In the genomic region with DNA sequence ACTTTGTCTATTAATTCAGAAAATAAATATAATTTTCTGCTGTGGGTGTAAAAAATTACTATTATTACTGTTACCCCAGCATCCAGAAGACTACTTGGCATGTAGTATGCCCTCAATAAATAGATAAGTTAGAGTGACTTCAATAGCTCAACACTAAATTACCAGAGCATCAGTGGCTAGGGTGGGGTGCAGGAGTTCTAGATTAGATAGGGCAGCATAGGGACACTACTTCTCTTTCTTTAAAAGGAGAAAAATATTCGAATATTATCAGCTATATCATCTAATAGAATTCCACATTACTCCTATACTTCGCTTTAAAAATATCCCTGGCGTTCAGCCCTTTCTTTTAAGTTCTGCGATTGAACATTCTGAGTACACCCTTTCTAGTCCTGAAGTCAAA, we compare ENCODE assay signal across 7 mouse cellular contexts. TPM values are rescaled to one million over a fixed set of nuclear protein-coding genes. Genes with fewer than 3 reads are reported as not detected.
DNase-seq lines count a peak whose midpoint lies in the region; ATAC-seq and TF ChIP-seq lines count a peak whose summit lies in the region.

No protein-coding gene starts in this region.

- TF ChIP-seq CTCF in testis, adult 2 months (IDR thresholded peaks at IDR 0.05; ENCODE audit: control insufficient read depth, insufficient read depth, insufficient replicate concordance, low read depth, low read length): no peak
- no peak for TF ChIP-seq CTCF in stomach, postnatal 0 days (IDR thresholded peaks at IDR 0.05; ENCODE audit: low read depth)

- TF ChIP-seq POLR2A in testis, adult 2 months (IDR thresholded peaks at IDR 0.05; ENCODE audit: control insufficient read depth, low read depth, low read length): no peak

- ATAC-seq in forebrain, embryonic 13.5 days: 0 out of 2 replicates have a peak, but pooled peaks have one; percentile 0
- peak; percentile 48 for ATAC-seq in liver, embryonic 12.5 days
- no peak for ATAC-seq in stomach, postnatal 0 days (ENCODE audit: low FRiP score, low TSS enrichment)
- ATAC-seq in frontal cortex, adult (ENCODE audit: low TSS enrichment): no peak

- peak overlapping the region; percentile 86 for H3K27ac ChIP-seq in testis, adult 2 months (ENCODE audit: control insufficient read depth, insufficient read depth, low read depth, low read length)
- H3K27ac ChIP-seq in forebrain, embryonic 13.5 days: peak overlapping the region; percentile 68; the same call in 1 of the 2 replicates
- peak overlapping the region; percentile 96 for H3K27ac ChIP-seq in liver, embryonic 12.5 days
- H3K27ac ChIP-seq in stomach, postnatal 0 days (replicated peaks): peak overlapping the region; percentile 79

- no peaks in the 10 kb centered on the region for H3K36me3 ChIP-seq in testis, adult 2 months (ENCODE audit: control insufficient read depth, insufficient read depth, low read length)
- H3K36me3 ChIP-seq in forebrain, embryonic 13.5 days (ENCODE audit: poor library complexity, severe bottlenecking): no peaks in the 10 kb centered on the region
- H3K36me3 ChIP-seq in liver, embryonic 12.5 days: peaks cover 3% of the 10 kb centered on the region
- no peaks in the 10 kb centered on the region for H3K36me3 ChIP-seq in stomach, postnatal 0 days (ENCODE audit: control insufficient read depth, insufficient read depth, low read length)

- peak overlapping the region; percentile 78; the same call in 1 of the 2 replicates for H3K9ac ChIP-seq in forebrain, embryonic 13.5 days
- peak overlapping the region; percentile 92 for H3K9ac ChIP-seq in liver, embryonic 12.5 days
- peak overlapping the region; percentile 58 for H3K9ac ChIP-seq in stomach, postnatal 0 days (ENCODE audit: low read length)

- H3K4me1 ChIP-seq in testis, adult 2 months (ENCODE audit: control insufficient read depth, insufficient read depth, low read length): peaks cover 12% of the 10 kb centered on the region
- peaks cover 8% of the 10 kb centered on the region for H3K4me1 ChIP-seq in forebrain, embryonic 13.5 days
- H3K4me1 ChIP-seq in liver, embryonic 12.5 days: peaks cover 31% of the 10 kb centered on the region
- H3K4me1 ChIP-seq in stomach, postnatal 0 days (replicated peaks; ENCODE audit: control insufficient read depth, insufficient read depth): no peaks in the 10 kb centered on the region; the same call in 1 of the 2 replicates

- no peak for DNase-seq in testis, postnatal 14 days (ENCODE audit: low spot score)
- no peak for DNase-seq in stomach, postnatal 0 days (ENCODE audit: low spot score)
- DNase-seq in urinary bladder, postnatal 36 days (ENCODE audit: low spot score in 2 of 2): no peak

- H3K27me3 ChIP-seq in testis, adult 2 months (ENCODE audit: control insufficient read depth, insufficient read depth, low read length): no peaks in the 10 kb centered on the region
- H3K27me3 ChIP-seq in forebrain, embryonic 13.5 days: no peaks in the 10 kb centered on the region
- H3K27me3 ChIP-seq in liver, embryonic 12.5 days (replicated peaks): no peaks in the 10 kb centered on the region
- no peaks in the 10 kb centered on the region for H3K27me3 ChIP-seq in stomach, postnatal 0 days (ENCODE audit: control insufficient read depth, insufficient read depth, low read length)

- H3K9me3 ChIP-seq in forebrain, embryonic 13.5 days (replicated peaks): no peaks in the 10 kb centered on the region
- H3K9me3 ChIP-seq in liver, embryonic 12.5 days (replicated peaks): no peaks in the 10 kb centered on the region
- H3K9me3 ChIP-seq in stomach, postnatal 0 days (ENCODE audit: control insufficient read depth, low read length): no peaks in the 10 kb centered on the region

- peak overlapping the region; percentile 68 for H3K4me2 ChIP-seq in forebrain, embryonic 13.5 days
- H3K4me2 ChIP-seq in liver, embryonic 12.5 days: peak overlapping the region; percentile 88
- H3K4me2 ChIP-seq in stomach, postnatal 0 days (replicated peaks; ENCODE audit: low read depth): peak overlapping the region; percentile 79

- no peak for TF ChIP-seq EP300 in stomach, postnatal 0 days (optimal IDR thresholded peaks at IDR 0.05)

- 42% methylated on average over 4 of the region's 4 CpGs for WGBS in forebrain, embryonic 13.5 days
- 20% methylated on average over 4 of the region's 4 CpGs for WGBS in liver, embryonic 12.5 days (ENCODE audit: insufficient replicate concordance)
- WGBS in stomach, postnatal 0 days: 17% methylated on average over 4 of the region's 4 CpGs

- peak overlapping the region; percentile 90 for H3K4me3 ChIP-seq in testis, adult 2 months (ENCODE audit: control insufficient read depth, low read depth, low read length)
- H3K4me3 ChIP-seq in forebrain, embryonic 13.5 days: peak overlapping the region; percentile 81
- H3K4me3 ChIP-seq in liver, embryonic 12.5 days: peak overlapping the region; percentile 86
- H3K4me3 ChIP-seq in stomach, postnatal 0 days (ENCODE audit: low read depth, low read length): peak overlapping the region; percentile 71

RNA-seq across cellular contexts. Expression of a gene that starts 0.5 kb away (rescaled TPM):
- polyA plus RNA-seq in testis, adult 2 months (2012; rRNA removed): 15.3 and 18.8 TPM in 2 replicates
- polyA plus RNA-seq in forebrain, embryonic 13.5 days (2015; fragmentation: Nextera tagmentation; extraction: Ambion mirVana): 51.7 and 56.0 TPM in 2 replicates
- polyA plus RNA-seq in liver, embryonic 12.5 days (2016; fragmentation: Nextera tagmentation; extraction: Ambion mirVana): 59.4 and 61.7 TPM in 2 replicates
- polyA plus RNA-seq in stomach, postnatal 0 days (2015; fragmentation: Nextera tagmentation; extraction: Ambion mirVana): 24.0 TPM in 2 replicates

RNA-seq across cellular contexts. Expression of a gene that starts 0.5 kb away (rescaled TPM):
- 2.7 and 4.1 TPM in 2 replicates for polyA plus RNA-seq in testis, adult 2 months (2012; rRNA removed)
- 6.1 and 7.6 TPM in 2 replicates for polyA plus RNA-seq in forebrain, embryonic 13.5 days (2015; fragmentation: Nextera tagmentation; extraction: Ambion mirVana)
- 5.4 and 6.1 TPM in 2 replicates for polyA plus RNA-seq in liver, embryonic 12.5 days (2016; fragmentation: Nextera tagmentation; extraction: Ambion mirVana)
- polyA plus RNA-seq in stomach, postnatal 0 days (2015; fragmentation: Nextera tagmentation; extraction: Ambion mirVana): 5.9 and 6.3 TPM in 2 replicates

RNA-seq across cellular contexts. Expression of a gene that starts 32.4 kb away (rescaled TPM):
- polyA plus RNA-seq in testis, adult 2 months (2012; rRNA removed): 0.75 and 0.84 TPM in 2 replicates
- polyA plus RNA-seq in forebrain, embryonic 13.5 days (2015; fragmentation: Nextera tagmentation; extraction: Ambion mirVana): 0.31 and 0.42 TPM in 2 replicates
- polyA plus RNA-seq in liver, embryonic 12.5 days (2016; fragmentation: Nextera tagmentation; extraction: Ambion mirVana): 30.0 and 33.1 TPM in 2 replicates
- polyA plus RNA-seq in stomach, postnatal 0 days (2015; fragmentation: Nextera tagmentation; extraction: Ambion mirVana): 1.2 TPM in 2 replicates

Comparison
In these comparisons a context has a peak if more than half of its experiments do, and no peak if none do; other contexts are left out.
1. ATAC-seq: peak in forebrain, embryonic 13.5 days (single experiment) and liver, embryonic 12.5 days (single experiment); none in stomach, postnatal 0 days (single experiment) and frontal cortex, adult (single experiment).
2. RNA of a gene that starts 32.4 kb away (polyA plus RNA-seq): 30.0 to 33.1 TPM in liver, embryonic 12.5 days; 1.2 TPM in stomach, postnatal 0 days, 0.75 to 0.84 TPM in testis, adult 2 months and 0.31 to 0.42 TPM in forebrain, embryonic 13.5 days; every median in the first group is over 10 times any median in the second.
3. Peak in every context shown above with its lines, with median percentiles within 50 percentile points of each other: H3K27ac ChIP-seq, H3K4me3 ChIP-seq, H3K4me2 ChIP-seq and H3K9ac ChIP-seq.